Mouse (Mus musculus) CH12.LX (cell line): ENCODE data around the gene Brca1. TPM values are rescaled to one million over a fixed set of nuclear protein-coding genes. Genes with fewer than 3 reads are reported as not detected.

Source experiments
- DNase-seq: peaks from one replicate; pipeline ENCODE4 v3.0.0-alpha.2; 2013; ENCODE audit errors: extremely low read depth
- H3K27ac ChIP-seq: 2 replicates; pipeline ENCODE4 v1.5.1; 2012; ENCODE audit warnings: low read depth, mild to moderate bottlenecking, control low read depth, moderate library complexity; ENCODE audit not compliant: insufficient read depth
- H3K27me3 ChIP-seq: replicated peaks from 2 replicates; pipeline ENCODE3; 2012; ENCODE audit warnings: inconsistent platforms
- H3K36me3 ChIP-seq, 2 experiments: replicated peaks in 1 of 2; 2 replicates each; pipeline versions ENCODE3 to v1.6.1; 2012; ENCODE audit warnings: inconsistent platforms in 1 of 2, low read length in 1 of 2, mild to moderate bottlenecking in 1 of 2, mixed read lengths in 1 of 2, moderate library complexity in 1 of 2; ENCODE audit not compliant: control insufficient read depth in 1 of 2, insufficient read depth in 1 of 2
- H3K4me1 ChIP-seq, 2 experiments: 2 replicates each; pipeline ENCODE4 v1.6.1; 2012; ENCODE audit warnings: inconsistent platforms in 1 of 2, moderate library complexity in 1 of 2; ENCODE audit not compliant: insufficient read depth in 2 of 2, control insufficient read depth in 1 of 2
- H3K4me2 ChIP-seq: 2 replicates; pipeline ENCODE4 v1.6.1; 2012; ENCODE audit warnings: low read depth, mild to moderate bottlenecking, control low read depth; ENCODE audit not compliant: poor library complexity, insufficient read depth, severe bottlenecking
- H3K4me3 ChIP-seq, 3 experiments: fragments of 150-350 bp in 1 of 3; sonication (generic) in 1 of 3; replicated peaks in 1 of 3; 2 replicates each; pipeline versions ENCODE3 to v1.5.1; 2011 to 2012; ENCODE audit warnings: low read depth in 2 of 3, low read length in 2 of 3, mild to moderate bottlenecking in 2 of 3, moderate library complexity in 2 of 3, control low read depth in 1 of 3, improper control_type of control experiment in 1 of 3, inconsistent platforms in 1 of 3, mixed read lengths in 1 of 3; ENCODE audit not compliant: poor library complexity in 1 of 3
- H3K79me2 ChIP-seq: replicated peaks from 2 replicates; pipeline ENCODE4 v1.6.1; 2012; ENCODE audit warnings: mild to moderate bottlenecking, moderate library complexity; ENCODE audit not compliant: control insufficient read depth, poor library complexity, insufficient read depth, severe bottlenecking; ENCODE audit errors: extremely low read depth
- H3K9ac ChIP-seq: 2 replicates; pipeline ENCODE4 v1.6.1; 2012; ENCODE audit warnings: low read depth, mild to moderate bottlenecking, control low read depth, moderate library complexity; ENCODE audit not compliant: insufficient read depth
- H3K9me3 ChIP-seq: replicated peaks from 2 replicates; pipeline ENCODE3; 2012; ENCODE audit warnings: low read length, inconsistent platforms, mixed read lengths
- BHLHE40 ChIP-seq: IDR thresholded peaks from 2 replicates; pipeline ENCODE4 v1.6.1; 2011; ENCODE audit warnings: mild to moderate bottlenecking, low read depth, low read length, improper control_type of control experiment
- CHD1 ChIP-seq: IDR thresholded peaks from 2 replicates; pipeline ENCODE4 v1.6.1; 2012; ENCODE audit warnings: low read depth, low read length, improper control_type of control experiment, inconsistent platforms
- CTCF ChIP-seq, 2 experiments: IDR thresholded peaks in 1 of 2; conservative IDR thresholded peaks in 1 of 2; 2 replicates each; pipeline ENCODE4 v1.5.1; 2011 to 2012; ENCODE audit warnings: low read depth in 2 of 2, low read length in 2 of 2, improper control_type of control experiment in 1 of 2, inconsistent platforms in 1 of 2, mild to moderate bottlenecking in 1 of 2, moderate library complexity in 1 of 2
- E2F4 ChIP-seq: IDR thresholded peaks from 2 replicates; pipeline ENCODE4 v1.6.1; 2011; ENCODE audit warnings: low read depth, low read length, improper control_type of control experiment; ENCODE audit not compliant: insufficient replicate concordance
- ELF1 ChIP-seq: IDR thresholded peaks from 2 replicates; pipeline ENCODE4 v1.6.1; 2014; ENCODE audit warnings: low read depth, mild to moderate bottlenecking, inconsistent platforms, low read length, improper control_type of control experiment
- EP300 ChIP-seq: IDR thresholded peaks from 2 replicates; pipeline ENCODE4 v1.6.1; 2011; ENCODE audit warnings: low read length, improper control_type of control experiment
- ETS1 ChIP-seq: conservative IDR thresholded peaks from 2 replicates; pipeline ENCODE4 v1.6.1; 2012; ENCODE audit warnings: low read depth, mild to moderate bottlenecking, inconsistent platforms, low read length, improper control_type of control experiment, moderate library complexity
- GABPA ChIP-seq: IDR thresholded peaks from 2 replicates; pipeline ENCODE4 v1.6.1; 2012; ENCODE audit warnings: low read depth, low read length, improper control_type of control experiment, inconsistent platforms; ENCODE audit not compliant: insufficient replicate concordance
- IRF4 ChIP-seq: IDR thresholded peaks from 2 replicates; pipeline ENCODE4 v1.6.1; 2014; ENCODE audit warnings: low read depth, mild to moderate bottlenecking, inconsistent platforms, low read length, improper control_type of control experiment
- MEF2A ChIP-seq: IDR thresholded peaks from 2 replicates; pipeline ENCODE4 v1.6.1; 2014; ENCODE audit warnings: low read depth, mild to moderate bottlenecking, inconsistent platforms, low read length, improper control_type of control experiment, borderline replicate concordance
- MXI1 ChIP-seq: IDR thresholded peaks from 2 replicates; pipeline ENCODE4 v1.6.1; 2011; ENCODE audit warnings: mild to moderate bottlenecking, low read depth, low read length, improper control_type of control experiment
- MYC ChIP-seq: IDR thresholded peaks from 2 replicates; pipeline ENCODE4 v1.6.1; 2011; ENCODE audit warnings: low read depth, mild to moderate bottlenecking, improper control_type of control experiment, low read length
- RAD21 ChIP-seq: IDR thresholded peaks from 2 replicates; pipeline ENCODE4 v1.6.1; 2011; ENCODE audit warnings: low read depth, mild to moderate bottlenecking, low read length, improper control_type of control experiment, moderate library complexity
- RCOR1 ChIP-seq: conservative IDR thresholded peaks from 2 replicates; pipeline ENCODE4 v1.6.1; 2012; ENCODE audit warnings: low read depth, mild to moderate bottlenecking, inconsistent platforms, low read length, improper control_type of control experiment
- SMC3 ChIP-seq: IDR thresholded peaks from 2 replicates; pipeline ENCODE4 v1.6.1; 2011; ENCODE audit warnings: low read depth, low read length, improper control_type of control experiment
- TBP ChIP-seq: conservative IDR thresholded peaks from 2 replicates; pipeline ENCODE4 v1.6.1; 2011; ENCODE audit warnings: low read depth, low read length, improper control_type of control experiment
- UBTF ChIP-seq: IDR thresholded peaks from 2 replicates; pipeline ENCODE4 v1.6.1; 2012; ENCODE audit warnings: low read depth, mild to moderate bottlenecking, inconsistent platforms, low read length, improper control_type of control experiment, moderate library complexity
- ZKSCAN1 ChIP-seq: IDR thresholded peaks from 2 replicates; pipeline ENCODE4 v1.6.1; 2012; ENCODE audit warnings: low read depth, inconsistent platforms, low read length, improper control_type of control experiment, borderline replicate concordance
- ZMIZ1 ChIP-seq: IDR thresholded peaks from 2 replicates; pipeline ENCODE4 v1.6.1; 2012; ENCODE audit warnings: low read depth, mild to moderate bottlenecking, inconsistent platforms, low read length, improper control_type of control experiment
- dilution Hi-C: fragments of 300-500 bp; cut with MboI; formaldehyde crosslinking; loops from 2 replicates; pipeline ENCODE4 v1.14.3; 2020; ENCODE audit warnings: low sequenced_read_pairs; ENCODE audit not compliant: extremely low pct_unique_long_range_greater_than_20kb, extremely low pct_ligation_motif_present
- in situ Hi-C: fragments of 300-500 bp; cut with MboI; formaldehyde crosslinking; loops from 3 replicates; pipeline ENCODE4 v1.14.3; 2019; ENCODE audit warnings: low sequenced_read_pairs, low pct_ligation_motif_present, low pct_unique_long_range_greater_than_20kb, mixed read lengths
- polyA plus RNA-seq: library from polyadenylated mRNA; unstranded; fragments of >175 nt; gene quantifications from 2 replicates; pipeline ENCODE4 v1.2.1, GENCODE M21; 2012; ENCODE audit warnings: low read depth; ENCODE audit not compliant: insufficient read length
- total RNA-seq, 2 experiments: library from RNA; depleted of rRNA; stranded (reverse); fragments of 300-350 nt in 1 of 2; fragments of >200 nt in 1 of 2; gene quantifications; 2 replicates each; pipeline ENCODE4 v1.2.3; 2012 to 2014

Gene Brca1
- total and polyA plus RNA-seq, 3 experiments, result 31.3 to 37.5 (median 33.0) TPM

DNA sequence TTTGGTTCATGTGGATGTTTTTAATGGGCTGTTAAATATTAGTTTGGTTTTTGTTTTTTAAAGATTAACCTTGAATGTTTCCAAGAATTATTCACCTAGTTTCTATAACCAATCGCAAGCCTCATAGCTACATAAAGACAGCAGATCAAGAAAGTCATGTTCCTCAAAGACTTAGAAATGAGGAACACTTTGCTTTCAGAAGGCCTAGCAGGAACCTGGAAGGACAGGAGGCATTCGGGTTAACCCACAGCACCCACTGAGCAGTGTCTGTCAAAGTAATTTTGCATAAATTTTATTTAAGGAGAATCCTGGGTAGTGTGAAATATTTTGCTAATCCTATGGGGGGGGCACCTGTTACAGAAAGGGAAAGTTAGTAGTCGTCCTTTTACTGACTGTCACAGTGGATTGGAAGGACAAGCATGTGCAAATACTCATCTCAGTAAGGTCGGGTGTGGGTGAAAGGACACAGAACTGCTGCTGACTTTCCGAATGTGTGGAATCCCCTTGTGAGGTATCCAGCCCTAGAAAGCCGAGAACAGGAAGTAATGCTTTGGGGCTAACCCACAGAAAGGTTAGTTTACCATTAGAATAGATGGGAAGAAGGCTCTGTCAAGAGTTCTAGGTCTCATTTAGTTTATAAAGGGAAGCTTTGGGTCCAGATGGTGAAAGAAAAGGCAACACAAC, 29.5 kb upstream of the Brca1 start:
- peaks cover 0 to 28% of the 10 kb centered on the region in 2 experiments; a peak in 2 of 4 replicates for H3K4me1 ChIP-seq
- peaks cover 30 to 61% of the 10 kb centered on the region in 2 experiments for H3K36me3 ChIP-seq
- no peaks in the 10 kb centered on the region for H3K79me2 ChIP-seq
- DNase-seq, result peak; percentile 73
- H3K27me3 ChIP-seq, result no peaks in the 10 kb centered on the region
- in situ Hi-C loops (no loop called here), dilution Hi-C loops (no loop called here)
- no peaks in the 10 kb centered on the region for H3K9me3 ChIP-seq
- H3K4me3 ChIP-seq, result peak overlapping the region in 1 of 3 experiments; percentile 51
- peak overlapping the region; percentile 57; the same call in 1 of the 2 replicates for H3K4me2 ChIP-seq
- H3K9ac ChIP-seq, result no peak overlapping the region; the same call in 1 of the 2 replicates
- TF ChIP-seq ZMIZ1, result peak; percentile 84; the same call in 1 of the 2 replicates
- TF ChIP-seq ZKSCAN1, result no peak
- TF ChIP-seq MXI1, result peak; percentile 57
- TF ChIP-seq UBTF, result no peak
- TF ChIP-seq SMC3, result no peak
- no peak for TF ChIP-seq MYC
- TF ChIP-seq E2F4, result no peak
- no peak for TF ChIP-seq CHD1
- TF ChIP-seq EP300, result peak; percentile 45; the same call in 1 of the 2 replicates
- TF ChIP-seq ELF1, result 0 out of 2 replicates have a peak, but pooled peaks have one; percentile 37
- TF ChIP-seq IRF4, result peak; percentile 79
- TF ChIP-seq BHLHE40, result peak; percentile 91
- peak; percentile 84 for TF ChIP-seq TBP
- 0 out of 2 replicates have a peak, but pooled peaks have one; percentile 65 for TF ChIP-seq RCOR1
- TF ChIP-seq RAD21, result no peak
- TF ChIP-seq ETS1, result peak; percentile 72
- TF ChIP-seq, all 38 proteins: peak for 9
- peak overlapping the region; percentile 2; the same call in 1 of the 2 replicates for H3K27ac ChIP-seq

DNA sequence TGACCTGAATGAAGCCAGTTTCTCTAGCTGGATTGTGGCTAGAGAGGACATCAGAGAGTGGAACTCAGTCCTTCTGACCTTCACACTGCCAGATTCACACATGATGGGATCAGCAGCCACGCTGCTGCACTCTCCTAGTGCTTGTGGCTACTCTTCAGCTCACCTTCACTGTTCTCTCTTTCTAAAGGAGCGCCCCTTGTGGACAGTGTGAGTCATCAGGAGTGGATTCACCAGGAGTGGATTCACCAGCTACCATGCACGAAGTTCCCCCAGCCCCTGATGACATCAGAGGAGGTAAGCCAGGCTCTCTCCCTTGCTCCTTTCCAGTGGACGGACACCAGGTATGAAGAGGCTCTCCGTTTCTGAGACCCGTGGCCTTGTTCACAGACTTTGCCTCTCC, 24.4 kb upstream of the Brca1 start:
- Histone ChIP-seq H3K79me2 (no peaks in the 10 kb centered on the region), H3K9ac (no peak overlapping the region), H3K4me3 (no peak overlapping the region), H3K4me2 (no peak overlapping the region), H3K27me3 (no peaks in the 10 kb centered on the region), H3K27ac (no peak overlapping the region), H3K36me3 (peaks cover 70 to 90% of the 10 kb centered on the region in 2 experiments), H3K4me1 (peaks cover 0 to 18% of the 10 kb centered on the region in 2 experiments; a peak in 2 of 4 replicates), H3K9me3 (no peaks in the 10 kb centered on the region)
- in situ Hi-C loops (no loop called here), dilution Hi-C loops (no loop called here)
- TF ChIP-seq ETS1 (no peak), MEF2A (no peak), CTCF (conservative IDR thresholded peaks at IDR 0.05 in 1 of 2, IDR thresholded peaks at IDR 0.05 in 1 of 2; ENCODE audit: low read depth in 2 of 2, low read length in 2 of 2) (peak; percentile 53 to 58; a peak in 3 of 4 replicates), GABPA (no peak)
- DNase-seq, result no peak
